In genomic region chr1:92935977-92936376, GRCm38 (mm10) we compare ENCODE assay signal across 8 mouse cellular contexts. TPM values are rescaled to one million over a fixed set of nuclear protein-coding genes. Genes with fewer than 3 reads are reported as not detected.
DNase-seq lines count a peak whose midpoint lies in the region; ATAC-seq and TF ChIP-seq lines count a peak whose summit lies in the region.

No protein-coding gene starts in this region.

- WGBS in lung, embryonic 14.5 days = 30% methylated on average over 2 of the region's 2 CpGs
- 76% methylated on average over 2 of the region's 2 CpGs for WGBS in limb, embryonic 12.5 days
- 57% methylated on average over 2 of the region's 2 CpGs for WGBS in neural tube, embryonic 15.5 days

- no peak overlapping the region for H3K27ac ChIP-seq in lung, embryonic 14.5 days (ENCODE audit: low read depth)
- no peak overlapping the region for H3K27ac ChIP-seq in embryonic fibroblast, embryonic 13.5 days (ENCODE audit: insufficient read depth, low read length)
- no peak overlapping the region for H3K27ac ChIP-seq in limb, embryonic 12.5 days
- H3K27ac ChIP-seq in neural tube, embryonic 15.5 days (replicated peaks) = no peak overlapping the region

- TF ChIP-seq CTCF in lung, embryonic 14.5 days (IDR thresholded peaks at IDR 0.05; ENCODE audit: low read depth) = no peak
- TF ChIP-seq CTCF in embryonic fibroblast, embryonic 13.5 days (IDR thresholded peaks at IDR 0.05; ENCODE audit: borderline replicate concordance, insufficient read depth, low read length) = no peak

- H3K36me3 ChIP-seq in lung, embryonic 14.5 days (ENCODE audit: insufficient read depth) = peaks cover 29% of the 10 kb centered on the region
- peaks cover 33% of the 10 kb centered on the region for H3K36me3 ChIP-seq in limb, embryonic 12.5 days
- peaks cover 34% of the 10 kb centered on the region for H3K36me3 ChIP-seq in neural tube, embryonic 15.5 days

- TF ChIP-seq POLR2A in embryonic fibroblast, embryonic 13.5 days (IDR thresholded peaks at IDR 0.05; ENCODE audit: low read depth, low read length) = no peak

- H3K9ac ChIP-seq in lung, embryonic 14.5 days = no peak overlapping the region
- no peak overlapping the region for H3K9ac ChIP-seq in limb, embryonic 12.5 days (replicated peaks)
- peak overlapping the region; percentile 65 for H3K9ac ChIP-seq in neural tube, embryonic 15.5 days (replicated peaks)

- H3K4me1 ChIP-seq in lung, embryonic 14.5 days (ENCODE audit: insufficient read depth) = peaks cover 15% of the 10 kb centered on the region
- H3K4me1 ChIP-seq in embryonic fibroblast, embryonic 13.5 days (ENCODE audit: control insufficient read depth, insufficient read depth, low read length) = peaks cover 4% of the 10 kb centered on the region; the same call in 1 of the 2 replicates
- peaks cover 20% of the 10 kb centered on the region for H3K4me1 ChIP-seq in limb, embryonic 12.5 days (replicated peaks)
- peaks cover 33% of the 10 kb centered on the region for H3K4me1 ChIP-seq in neural tube, embryonic 15.5 days

- no peak for DNase-seq in lung, embryonic 14.5 days
- no peak for DNase-seq in lung, postnatal 4 days
- DNase-seq in cerebellum, postnatal 25 days = no peak
- DNase-seq in cerebellum, adult 11 months = no peak
- no peak for DNase-seq in left cerebral cortex, adult 18-20 months (ENCODE audit: low spot score in 2 of 2)

- H3K9me3 ChIP-seq in lung, embryonic 14.5 days (ENCODE audit: low read depth, low read length) = no peaks in the 10 kb centered on the region
- H3K9me3 ChIP-seq in limb, embryonic 12.5 days = peaks cover 6% of the 10 kb centered on the region; the same call in 1 of the 2 replicates
- H3K9me3 ChIP-seq in neural tube, embryonic 15.5 days (replicated peaks) = no peaks in the 10 kb centered on the region

- H3K4me2 ChIP-seq in lung, embryonic 14.5 days = peak overlapping the region; percentile 77
- H3K4me2 ChIP-seq in limb, embryonic 12.5 days = peak overlapping the region; percentile 82
- H3K4me2 ChIP-seq in neural tube, embryonic 15.5 days = peak overlapping the region; percentile 90

- H3K27me3 ChIP-seq in lung, embryonic 14.5 days (ENCODE audit: insufficient read depth, low read length) = no peaks in the 10 kb centered on the region
- no peaks in the 10 kb centered on the region for H3K27me3 ChIP-seq in limb, embryonic 12.5 days
- H3K27me3 ChIP-seq in neural tube, embryonic 15.5 days (replicated peaks) = no peaks in the 10 kb centered on the region

- ATAC-seq in lung, embryonic 14.5 days (ENCODE audit: insufficient read depth) = no peak
- no peak for ATAC-seq in limb, embryonic 12.5 days (ENCODE audit: insufficient number of reproducible peaks, insufficient read depth, low FRiP score, low TSS enrichment, low read depth)
- no peak for ATAC-seq in neural tube, embryonic 15.5 days (ENCODE audit: low FRiP score)

- H3K4me3 ChIP-seq in lung, embryonic 14.5 days (ENCODE audit: low read depth, low read length) = 0 out of 2 replicates have a peak overlapping the region, but pooled peaks have one; percentile 66
- H3K4me3 ChIP-seq in embryonic fibroblast, embryonic 13.5 days (ENCODE audit: insufficient read depth, low read length) = peak overlapping the region; percentile 73
- H3K4me3 ChIP-seq in limb, embryonic 12.5 days (replicated peaks) = peak overlapping the region; percentile 78; the same call in 1 of the 2 replicates
- H3K4me3 ChIP-seq in neural tube, embryonic 15.5 days (replicated peaks) = peak overlapping the region; percentile 67

RNA-seq across cellular contexts. Expression of gene Capn10, which starts 1.8 kb away (rescaled TPM):
- 22.2 and 26.8 TPM in 2 replicates for polyA plus RNA-seq in lung, embryonic 14.5 days (2014; fragmentation: Nextera tagmentation; extraction: Ambion mirVana)
- 9.4 and 11.1 TPM in 2 replicates for polyA plus RNA-seq in embryonic fibroblast, embryonic 13.5 days (2011; ENCODE audit: insufficient read length, low read depth, missing spikeins)
- 39.6 and 40.2 TPM in 2 replicates for polyA plus RNA-seq in limb, embryonic 12.5 days (2016; fragmentation: Nextera tagmentation; extraction: Ambion mirVana)
- 55.4 and 60.8 TPM in 2 replicates for polyA plus RNA-seq in neural tube, embryonic 15.5 days (2015; fragmentation: Nextera tagmentation; extraction: Ambion mirVana)
- 10 to 100 TPM; 40.1 to 40.7 TPM for total RNA-seq in left cerebral cortex, adult 18-20 months (2021)

RNA-seq across cellular contexts. Expression of gene Gpr35, which starts 14.7 kb away (rescaled TPM):
- polyA plus RNA-seq in lung, embryonic 14.5 days (2014; fragmentation: Nextera tagmentation; extraction: Ambion mirVana) = 0.19 and 0.50 TPM in 2 replicates
- polyA plus RNA-seq in embryonic fibroblast, embryonic 13.5 days (2011; ENCODE audit: insufficient read length, low read depth, missing spikeins) = 0.21 and 0.58 TPM in 2 replicates
- polyA plus RNA-seq in limb, embryonic 12.5 days (2016; fragmentation: Nextera tagmentation; extraction: Ambion mirVana) = 0.08 and 0.20 TPM in 2 replicates
- 0.64 and 1.0 TPM in 2 replicates for polyA plus RNA-seq in neural tube, embryonic 15.5 days (2015; fragmentation: Nextera tagmentation; extraction: Ambion mirVana)
- under 1 TPM in 1 of 2 experiments, not detected in 1; 0.33 TPM for total RNA-seq in left cerebral cortex, adult 18-20 months (2021)

RNA-seq across cellular contexts. Expression of gene Rnpepl1, which starts 25.4 kb away (rescaled TPM):
- polyA plus RNA-seq in lung, embryonic 14.5 days (2014; fragmentation: Nextera tagmentation; extraction: Ambion mirVana) = 34.8 and 43.3 TPM in 2 replicates
- 30.9 and 33.3 TPM in 2 replicates for polyA plus RNA-seq in embryonic fibroblast, embryonic 13.5 days (2011; ENCODE audit: insufficient read length, low read depth, missing spikeins)
- polyA plus RNA-seq in limb, embryonic 12.5 days (2016; fragmentation: Nextera tagmentation; extraction: Ambion mirVana) = 37.9 and 38.1 TPM in 2 replicates
- 29.8 and 33.4 TPM in 2 replicates for polyA plus RNA-seq in neural tube, embryonic 15.5 days (2015; fragmentation: Nextera tagmentation; extraction: Ambion mirVana)
- total RNA-seq in left cerebral cortex, adult 18-20 months (2021) = 10 to 100 TPM; 30.2 to 34.4 TPM

RNA-seq across cellular contexts. Expression of gene Dusp28, which starts 29.2 kb away (rescaled TPM):
- 6.9 and 8.9 TPM in 2 replicates for polyA plus RNA-seq in lung, embryonic 14.5 days (2014; fragmentation: Nextera tagmentation; extraction: Ambion mirVana)
- polyA plus RNA-seq in embryonic fibroblast, embryonic 13.5 days (2011; ENCODE audit: insufficient read length, low read depth, missing spikeins) = 3.0 and 3.3 TPM in 2 replicates
- polyA plus RNA-seq in limb, embryonic 12.5 days (2016; fragmentation: Nextera tagmentation; extraction: Ambion mirVana) = 9.6 and 10.8 TPM in 2 replicates
- 17.2 and 17.9 TPM in 2 replicates for polyA plus RNA-seq in neural tube, embryonic 15.5 days (2015; fragmentation: Nextera tagmentation; extraction: Ambion mirVana)
- 10 to 100 TPM; 18.2 to 19.2 TPM for total RNA-seq in left cerebral cortex, adult 18-20 months (2021)

RNA-seq across cellular contexts. Expression of gene Ankmy1, which starts 33.3 kb away (rescaled TPM):
- polyA plus RNA-seq in lung, embryonic 14.5 days (2014; fragmentation: Nextera tagmentation; extraction: Ambion mirVana) = 0.20 and 0.41 TPM in 2 replicates
- polyA plus RNA-seq in embryonic fibroblast, embryonic 13.5 days (2011; ENCODE audit: insufficient read length, low read depth, missing spikeins) = 0.25 and 0.45 TPM in 2 replicates
- polyA plus RNA-seq in limb, embryonic 12.5 days (2016; fragmentation: Nextera tagmentation; extraction: Ambion mirVana) = 0.40 and 0.55 TPM in 2 replicates
- 0.69 and 1.3 TPM in 2 replicates for polyA plus RNA-seq in neural tube, embryonic 15.5 days (2015; fragmentation: Nextera tagmentation; extraction: Ambion mirVana)
- under 1 TPM; 0.40 to 0.53 TPM for total RNA-seq in left cerebral cortex, adult 18-20 months (2021)
